Mouse (Mus musculus) limb, embryonic 14.5 days (tissue): ENCODE data around the gene Arhgap15. TPM values are rescaled to one million over a fixed set of nuclear protein-coding genes. Genes with fewer than 3 reads are reported as not detected.
A peak's percentile ranks its signal among the peaks of the same experiment; 100 is the strongest.

Experiments used
- ATAC-seq: fragments of 200-750 bp; cut with Nextera tagmentation; 2 replicates; pipeline ENCODE4 v1.8.0; 2017; ENCODE audit warnings: low read depth, moderate number of reproducible peaks, moderate TSS enrichment; ENCODE audit not compliant: low FRiP score
- DNase-seq: peaks from one replicate; pipeline ENCODE4 v3.0.0-alpha.2; 2015; ENCODE audit warnings: low spot score
- H3K27ac ChIP-seq: fragments of 300-500 bp; sonication (generic); replicated peaks from 2 replicates; pipeline ENCODE4 v1.5.1; 2014; ENCODE audit warnings: low read depth, mild to moderate bottlenecking, low read length, moderate library complexity, mixed read lengths
- H3K27me3 ChIP-seq: fragments of 300-500 bp; sonication (generic); 2 replicates; pipeline ENCODE4 v1.6.1; 2014; ENCODE audit warnings: low read length, mixed read lengths; ENCODE audit not compliant: control insufficient read depth, insufficient read depth
- H3K36me3 ChIP-seq: fragments of 300-500 bp; sonication (generic); 2 replicates; pipeline ENCODE4 v1.6.1; 2014; ENCODE audit warnings: mild to moderate bottlenecking, low read length, moderate library complexity, mixed read lengths; ENCODE audit not compliant: control insufficient read depth, insufficient read depth
- H3K4me1 ChIP-seq: fragments of 300-500 bp; sonication (generic); 2 replicates; pipeline ENCODE4 v1.6.1; 2014; ENCODE audit warnings: antibody characterized with exemption, low read length, mixed read lengths; ENCODE audit not compliant: control insufficient read depth, insufficient read depth
- H3K4me2 ChIP-seq: fragments of 300-500 bp; sonication (generic); replicated peaks from 2 replicates; pipeline ENCODE4 v1.6.1; 2014; ENCODE audit warnings: low read depth, mild to moderate bottlenecking, low read length, moderate library complexity; ENCODE audit not compliant: severe bottlenecking
- H3K4me3 ChIP-seq: fragments of 300-500 bp; sonication (generic); replicated peaks from 2 replicates; pipeline ENCODE4 v1.5.1; 2014; ENCODE audit warnings: low read length
- H3K9ac ChIP-seq: fragments of 300-500 bp; sonication (generic); 2 replicates; pipeline ENCODE4 v1.6.1; 2014; ENCODE audit warnings: mild to moderate bottlenecking, low read depth, low read length, moderate library complexity; ENCODE audit not compliant: severe bottlenecking
- H3K9me3 ChIP-seq: fragments of 300-500 bp; sonication (generic); 2 replicates; pipeline ENCODE4 v1.6.1; 2016; ENCODE audit warnings: low read length; ENCODE audit not compliant: control insufficient read depth
- POLR2A ChIP-seq: fragments of 200-500 bp; IDR thresholded peaks from 2 replicates; pipeline ENCODE4 v1.8.0; 2012; ENCODE audit warnings: inconsistent platforms, mild to moderate bottlenecking, moderate library complexity, borderline replicate concordance; ENCODE audit not compliant: insufficient read depth, insufficient read length; ENCODE audit errors: extremely low read depth
- WGBS: fragments of 180-500 bp; shearing (Covaris S2); extraction: QIAGEN DNeasy Blood & Tissue Kit; methylation state at CpG from one replicate; pipeline ENCODE4 v1.1.7; 2014; 5-methylcytosine and 5-hydroxymethylcytosine counted together
- polyA plus RNA-seq, 2 experiments: library from polyadenylated mRNA; depleted of rRNA in 1 of 2; stranded (reverse) in 1 of 2; unstranded in 1 of 2; fragments of >200 nt; fragmentation: Nextera tagmentation in 1 of 2; extraction: Ambion mirVana in 1 of 2; gene quantifications; 2 replicates each; pipeline versions ENCODE4 v1.2.1 to v1.2.3; 2012 to 2014

Gene Arhgap15
- polyA plus RNA-seq, 2 experiments = 1.4 to 2.9 TPM

GRCm38 (mm10) chr2:44060716-44061115 lies 312.1 kb downstream of the Arhgap15 start:
- no peaks in the 10 kb centered on the region for H3K27me3 ChIP-seq
- no peak overlapping the region for H3K4me3 ChIP-seq
- DNase-seq (peak; percentile 9), ATAC-seq (no peak)
- no peak overlapping the region for H3K9ac ChIP-seq
- H3K27ac ChIP-seq = no peak overlapping the region
- no peaks in the 10 kb centered on the region for H3K36me3 ChIP-seq
- no peak for TF ChIP-seq POLR2A
- no peaks in the 10 kb centered on the region for H3K9me3 ChIP-seq
- WGBS = 46% methylated on average over 8 of the region's 8 CpGs
- H3K4me1 ChIP-seq = no peaks in the 10 kb centered on the region
- no peak overlapping the region for H3K4me2 ChIP-seq

GRCm38 (mm10) chr2:44065067-44065466 lies 316.4 kb downstream of the Arhgap15 start:
- TF ChIP-seq POLR2A = no peak
- H3K9ac ChIP-seq = no peak overlapping the region
- no peak overlapping the region for H3K27ac ChIP-seq
- WGBS = 87% methylated on average over 5 of the region's 5 CpGs
- DNase-seq (no peak), ATAC-seq (no peak)
- no peak overlapping the region for H3K4me3 ChIP-seq
- H3K9me3 ChIP-seq = no peaks in the 10 kb centered on the region
- no peaks in the 10 kb centered on the region for H3K36me3 ChIP-seq
- no peak overlapping the region for H3K4me2 ChIP-seq
- no peaks in the 10 kb centered on the region for H3K4me1 ChIP-seq
- H3K27me3 ChIP-seq = no peaks in the 10 kb centered on the region

GRCm38 (mm10) chr2:44068151-44068840 lies 319.7 kb downstream of the Arhgap15 start:
- H3K4me3 ChIP-seq = no peak overlapping the region
- H3K27me3 ChIP-seq = no peaks in the 10 kb centered on the region
- 80% methylated on average over 7 of the region's 7 CpGs for WGBS
- no peak for TF ChIP-seq POLR2A
- H3K4me2 ChIP-seq = no peak overlapping the region
- H3K4me1 ChIP-seq = no peaks in the 10 kb centered on the region
- no peak overlapping the region for H3K27ac ChIP-seq
- no peaks in the 10 kb centered on the region for H3K36me3 ChIP-seq
- H3K9me3 ChIP-seq = no peaks in the 10 kb centered on the region
- DNase-seq (no peak), ATAC-seq (no peak)
- no peak overlapping the region for H3K9ac ChIP-seq

DNA sequence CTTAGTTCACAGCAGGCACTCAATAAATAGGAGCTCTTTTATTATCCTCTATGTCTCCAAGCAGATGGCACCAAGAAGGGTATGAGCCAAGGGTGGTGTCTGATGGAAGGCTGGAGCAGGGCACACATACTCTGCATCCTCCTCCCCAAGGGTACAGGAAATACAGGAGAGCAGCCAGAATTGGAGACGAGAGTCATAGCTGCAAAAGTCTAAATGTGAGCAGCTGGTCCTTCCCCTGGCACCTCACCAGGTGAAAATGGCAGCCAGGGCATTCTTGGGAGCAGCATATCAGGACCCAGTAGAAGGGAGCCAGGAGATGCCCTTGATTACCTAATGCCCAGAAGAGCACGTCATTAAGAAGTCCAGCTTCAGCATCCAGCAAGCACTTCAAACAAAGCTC lies 320.3 kb downstream of the Arhgap15 start:
- ATAC-seq (no peak), DNase-seq (no peak)
- no peak overlapping the region for H3K9ac ChIP-seq
- WGBS = 66% methylated on average over 2 of the region's 2 CpGs
- no peaks in the 10 kb centered on the region for H3K36me3 ChIP-seq
- no peak overlapping the region for H3K4me2 ChIP-seq
- H3K27me3 ChIP-seq = no peaks in the 10 kb centered on the region
- no peak overlapping the region for H3K27ac ChIP-seq
- H3K4me3 ChIP-seq = no peak overlapping the region
- no peak for TF ChIP-seq POLR2A
- H3K9me3 ChIP-seq = no peaks in the 10 kb centered on the region
- H3K4me1 ChIP-seq = no peaks in the 10 kb centered on the region

DNA sequence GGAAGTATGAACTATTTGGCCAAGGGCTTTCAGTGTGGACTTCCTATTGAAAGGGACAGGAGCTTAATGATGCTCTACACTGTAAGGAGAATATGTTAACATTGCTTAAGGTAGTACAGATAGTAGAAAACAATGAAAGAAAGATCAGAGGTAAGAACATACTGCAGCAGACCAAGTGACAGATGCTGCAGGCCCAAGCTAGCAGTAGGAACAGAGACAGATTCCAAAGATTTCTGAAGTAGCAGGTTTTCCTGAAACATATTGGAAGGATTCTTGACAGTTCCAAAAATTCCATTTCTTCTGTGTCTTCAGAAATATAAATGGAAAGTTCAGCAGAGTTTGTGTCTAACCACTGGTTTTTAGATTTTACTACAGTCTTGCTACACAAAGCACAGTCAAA lies 327.9 kb downstream of the Arhgap15 start:
- DNase-seq (no peak), ATAC-seq (no peak)
- H3K4me1 ChIP-seq = no peaks in the 10 kb centered on the region
- no peaks in the 10 kb centered on the region for H3K36me3 ChIP-seq
- no peaks in the 10 kb centered on the region for H3K9me3 ChIP-seq
- H3K4me2 ChIP-seq = no peak overlapping the region
- no peaks in the 10 kb centered on the region for H3K27me3 ChIP-seq
- no peak overlapping the region for H3K9ac ChIP-seq
- no peak for TF ChIP-seq POLR2A
- no peak overlapping the region for H3K27ac ChIP-seq
- H3K4me3 ChIP-seq = no peak overlapping the region

GRCm38 (mm10) chr2:44080530-44080929 lies 331.9 kb downstream of the Arhgap15 start:
- H3K4me2 ChIP-seq = no peak overlapping the region
- no peaks in the 10 kb centered on the region for H3K27me3 ChIP-seq
- H3K4me1 ChIP-seq = no peaks in the 10 kb centered on the region
- no peak overlapping the region for H3K9ac ChIP-seq
- H3K4me3 ChIP-seq = no peak overlapping the region
- ATAC-seq (no peak), DNase-seq (no peak)
- 69% methylated on average over 6 of the region's 6 CpGs for WGBS
- no peaks in the 10 kb centered on the region for H3K9me3 ChIP-seq
- H3K27ac ChIP-seq = no peak overlapping the region
- TF ChIP-seq POLR2A = no peak
- no peaks in the 10 kb centered on the region for H3K36me3 ChIP-seq
